Mouse (Mus musculus): ENCODE measurements at regions not wholly inside any gene's neighbourhood (a gene's known extent, or its start where the extent isn't known, plus 50 kb on each side); places are given as distances from the start of the nearest gene placed in this dataset.

DNA sequence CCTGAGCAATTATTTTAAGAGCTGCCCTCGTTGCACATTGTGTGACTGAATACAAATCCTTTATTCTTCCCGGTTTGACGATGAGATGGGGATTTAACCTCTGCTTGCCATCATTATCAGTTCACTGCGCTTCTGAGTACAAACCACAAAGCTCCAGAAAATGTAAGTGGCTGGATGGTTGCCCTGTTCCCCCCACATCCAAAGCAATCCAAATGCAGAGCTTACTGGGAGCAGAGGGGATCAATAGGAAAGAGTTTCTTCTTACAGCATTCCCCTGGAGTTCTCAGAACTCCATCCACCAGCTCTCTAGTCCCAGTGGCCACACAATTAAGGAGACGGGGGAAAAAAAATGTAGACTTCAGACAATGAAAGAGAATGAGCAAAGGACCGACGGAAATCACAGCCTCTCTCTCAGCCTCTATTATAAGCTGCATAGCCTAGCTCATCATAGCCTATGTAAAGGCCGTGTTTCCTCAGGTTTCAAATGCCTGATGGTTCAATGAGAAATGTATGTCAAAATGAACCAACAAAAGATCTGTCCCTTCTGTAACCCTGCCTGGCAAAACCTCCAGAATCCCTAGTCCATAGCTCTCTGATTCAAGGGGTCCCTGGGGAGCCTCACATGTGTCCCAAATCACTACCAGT is 191.4 kb downstream of the Lmo4 start:
- TF ChIP-seq EP300 (IDR thresholded peaks at IDR 0.05; ENCODE audit: low read depth): no peak
- TF ChIP-seq CTCF (IDR thresholded peaks at IDR 0.05; ENCODE audit: low read depth): no peak

All from liver, postnatal 0 days (tissue).